In the genomic region with DNA sequence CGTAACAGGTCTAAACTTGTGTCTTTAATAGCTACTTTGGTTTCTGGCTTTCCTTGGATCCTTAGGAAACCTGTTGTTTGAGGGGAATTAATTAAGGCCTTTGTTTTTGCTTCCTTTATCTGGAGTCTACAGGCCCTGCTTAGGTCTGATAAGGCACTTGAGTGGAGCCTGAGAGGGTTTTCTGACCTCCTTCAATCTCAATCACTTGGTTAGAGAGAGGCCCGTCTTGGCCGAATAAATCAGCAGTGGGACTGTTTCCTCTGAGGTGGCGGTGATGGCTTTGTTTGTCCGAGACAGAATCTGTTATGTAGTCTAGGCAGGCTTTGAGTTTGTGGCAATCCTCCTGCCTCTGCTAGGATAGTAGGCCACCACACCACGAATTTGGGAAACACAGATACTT, we compare ENCODE assay signal across 16 mouse cellular contexts. TPM values are rescaled to one million over a fixed set of nuclear protein-coding genes. Genes with fewer than 3 reads are reported as not detected.
DNase-seq lines count a peak whose midpoint lies in the region; ATAC-seq and TF ChIP-seq lines count a peak whose summit lies in the region.
"Had no signal": no experiment of that assay in that cellular context is flagged by ENCODE, and none has a peak within 500 bp of the region (broad histone marks: within the 10 kb centered on the region; RNA-seq: fewer than 3 reads in every experiment).

No protein-coding gene starts in this region.

- intact Hi-C loops in gastrocnemius, adult 2 months (cut with DNase I), result loop anchor here (10.0 kb wide), 1 partner anchor 167 kb away; no protein-coding TSS in a partner anchor

- no peak overlapping the region for H3K9ac ChIP-seq in kidney, embryonic 16.5 days (replicated peaks; ENCODE audit: low read length)
- H3K9ac ChIP-seq in limb, embryonic 12.5 days (replicated peaks), result no peak overlapping the region
- H3K9ac ChIP-seq: hindbrain, embryonic 15.5 days; liver, embryonic 12.5 days had no signal

- no peak for ATAC-seq in kidney, embryonic 16.5 days (ENCODE audit: low FRiP score, low TSS enrichment)
- ATAC-seq in limb, embryonic 12.5 days (ENCODE audit: insufficient number of reproducible peaks, insufficient read depth, low FRiP score, low TSS enrichment, low read depth), result no peak
- ATAC-seq: liver, embryonic 12.5 days had no signal

- no peak for TF ChIP-seq CTCF in gastrocnemius, adult 2 months (IDR thresholded peaks at IDR 0.05)

- H3K27ac ChIP-seq in gastrocnemius, adult 2 months, result peak overlapping the region; percentile 17
- no peak overlapping the region for H3K27ac ChIP-seq in kidney, embryonic 16.5 days (ENCODE audit: low read length)
- H3K27ac ChIP-seq in brown adipose tissue, adult 24 weeks (replicated peaks; ENCODE audit: low read depth, low read length), result peak overlapping the region; percentile 68
- H3K27ac ChIP-seq in limb, embryonic 12.5 days, result peak overlapping the region; percentile 20; the same call in 1 of the 2 replicates
- H3K27ac ChIP-seq: hindbrain, embryonic 15.5 days; liver, embryonic 12.5 days had no signal

- H3K4me2 ChIP-seq in kidney, embryonic 16.5 days (replicated peaks; ENCODE audit: low read depth, low read length), result no peak overlapping the region
- no peak overlapping the region for H3K4me2 ChIP-seq in limb, embryonic 12.5 days
- H3K4me2 ChIP-seq: hindbrain, embryonic 15.5 days; liver, embryonic 12.5 days had no signal

- H3K27me3 ChIP-seq in kidney, embryonic 16.5 days (ENCODE audit: insufficient read depth, low read length), result no peaks in the 10 kb centered on the region
- H3K27me3 ChIP-seq in limb, embryonic 12.5 days, result no peaks in the 10 kb centered on the region
- H3K27me3 ChIP-seq: hindbrain, embryonic 15.5 days had no signal

- peaks cover 26% of the 10 kb centered on the region for H3K4me1 ChIP-seq in kidney, embryonic 16.5 days (ENCODE audit: insufficient read depth, low read length)
- H3K4me1 ChIP-seq in brown adipose tissue, adult 24 weeks (ENCODE audit: control insufficient read depth, insufficient read depth, insufficient read length, low read length), result peaks cover 4% of the 10 kb centered on the region; the same call in 1 of the 2 replicates
- peaks cover 38% of the 10 kb centered on the region for H3K4me1 ChIP-seq in limb, embryonic 12.5 days (replicated peaks)
- H3K4me1 ChIP-seq: liver, embryonic 12.5 days had no signal

- no peaks in the 10 kb centered on the region for H3K9me3 ChIP-seq in kidney, embryonic 16.5 days (ENCODE audit: low read length)
- no peaks in the 10 kb centered on the region for H3K9me3 ChIP-seq in limb, embryonic 12.5 days
- H3K9me3 ChIP-seq: hindbrain, embryonic 15.5 days; liver, embryonic 12.5 days had no signal

- no peak for DNase-seq in gastrocnemius, adult 2 months
- DNase-seq in gastrocnemius, adult 8-10 months (ENCODE audit: low spot score in 2 of 2), result no peak
- peak; percentile 2 for DNase-seq in kidney, adult 18-20 months
- no peak for DNase-seq in cerebellum, postnatal 10 days
- no peak for DNase-seq in MN1 (ENCODE audit: low spot score)
- DNase-seq: adrenal gland, postnatal 14 days; cerebellum, postnatal 25 days; gastrocnemius, postnatal 25 days; kidney, adult 8-10 months; right cerebral cortex, adult 18-20 months had no signal

- whole genome bisulfite sequencing in kidney, embryonic 16.5 days, result 41% methylated on average over 6 of the region's 6 CpGs
- WGBS in limb, embryonic 12.5 days, result 46% methylated on average over 6 of the region's 6 CpGs

- no peak overlapping the region for H3K4me3 ChIP-seq in gastrocnemius, adult 2 months
- no peak overlapping the region for H3K4me3 ChIP-seq in kidney, embryonic 16.5 days (ENCODE audit: low read length)
- H3K4me3 ChIP-seq in brown adipose tissue, adult 24 weeks (ENCODE audit: insufficient read depth, low read depth, low read length), result no peak overlapping the region
- no peak overlapping the region for H3K4me3 ChIP-seq in limb, embryonic 12.5 days (replicated peaks)
- H3K4me3 ChIP-seq: hindbrain, embryonic 15.5 days; liver, embryonic 12.5 days had no signal

- peaks cover 7% of the 10 kb centered on the region; the same call in 1 of the 2 replicates for H3K36me3 ChIP-seq in kidney, embryonic 16.5 days (ENCODE audit: insufficient read depth, low read length)
- H3K36me3 ChIP-seq in limb, embryonic 12.5 days, result peaks cover 23% of the 10 kb centered on the region
- H3K36me3 ChIP-seq: liver, embryonic 12.5 days had no signal

RNA-seq across cellular contexts. Expression of gene Wnt2b, which starts 35.8 kb away (rescaled TPM):
- total RNA-seq in gastrocnemius, adult 2 months (2021), result under 1 TPM; 0.13 to 0.31 TPM
- under 1 TPM; 0.07 to 0.46 (median 0.10) TPM for total RNA-seq in gastrocnemius, adult 8-10 months (2022)
- 0.54 and 0.80 TPM in 2 replicates for polyA plus RNA-seq in kidney, embryonic 16.5 days (2015; fragmentation: Nextera tagmentation; extraction: Ambion mirVana)
- polyA plus RNA-seq in brown adipose tissue, adult 24 weeks (2012; ENCODE audit: insufficient read depth, insufficient read length, missing spikeins), result not detected in 2 replicates
- polyA plus RNA-seq in limb, embryonic 12.5 days (2016; fragmentation: Nextera tagmentation; extraction: Ambion mirVana), result 0.69 and 0.70 TPM in 2 replicates
- total RNA-seq: megakaryocyte, adult 5-6 weeks had no signal

RNA-seq across cellular contexts. Expression of gene Cttnbp2nl, which starts 55.4 kb away (rescaled TPM):
- total RNA-seq in gastrocnemius, adult 2 months (2021), result 1 to 10 TPM; 4.5 to 8.4 TPM
- 1 to 10 TPM; 2.7 to 5.5 (median 4.0) TPM for total RNA-seq in gastrocnemius, adult 8-10 months (2022)
- polyA plus RNA-seq in kidney, embryonic 16.5 days (2015; fragmentation: Nextera tagmentation; extraction: Ambion mirVana), result 28.6 and 29.3 TPM in 2 replicates
- polyA plus RNA-seq in brown adipose tissue, adult 24 weeks (2012; ENCODE audit: insufficient read depth, insufficient read length, missing spikeins), result 6.3 and 10.6 TPM in 2 replicates
- 43.6 and 46.2 TPM in 2 replicates for polyA plus RNA-seq in limb, embryonic 12.5 days (2016; fragmentation: Nextera tagmentation; extraction: Ambion mirVana)
